Mouse (Mus musculus): ENCODE data around the gene Stn1. TPM values are rescaled to one million over a fixed set of nuclear protein-coding genes. Genes with fewer than 3 reads are reported as not detected.

The Stn1 gene
- polyA plus RNA-seq, 1 experiment from 2014 or later = 58.9 TPM

GRCm38 (mm10) chr19:47526239-47526986, 10.9 kb downstream of the Stn1 start:
- no peaks in the 10 kb centered on the region for H3K4me1 ChIP-seq (ENCODE audit: insufficient read depth, low read length)
- no peak overlapping the region for H3K4me3 ChIP-seq (ENCODE audit: low read length)
- no peak overlapping the region for H3K4me2 ChIP-seq (replicated peaks; ENCODE audit: low read depth, low read length)
- no peaks in the 10 kb centered on the region for H3K27me3 ChIP-seq (ENCODE audit: insufficient read depth, low read length)
- no peak overlapping the region for H3K27ac ChIP-seq (ENCODE audit: low read length)
- ATAC-seq (ENCODE audit: low FRiP score, low TSS enrichment) = 0 out of 2 replicates have a peak, but pooled peaks have one; percentile 35
- WGBS = 48% methylated on average over 21 of the region's 21 CpGs
- peaks cover 28% of the 10 kb centered on the region for H3K36me3 ChIP-seq (ENCODE audit: insufficient read depth, low read length)
- no peaks in the 10 kb centered on the region for H3K9me3 ChIP-seq (ENCODE audit: low read length)
- H3K9ac ChIP-seq (replicated peaks; ENCODE audit: low read length) = no peak overlapping the region

DNA sequence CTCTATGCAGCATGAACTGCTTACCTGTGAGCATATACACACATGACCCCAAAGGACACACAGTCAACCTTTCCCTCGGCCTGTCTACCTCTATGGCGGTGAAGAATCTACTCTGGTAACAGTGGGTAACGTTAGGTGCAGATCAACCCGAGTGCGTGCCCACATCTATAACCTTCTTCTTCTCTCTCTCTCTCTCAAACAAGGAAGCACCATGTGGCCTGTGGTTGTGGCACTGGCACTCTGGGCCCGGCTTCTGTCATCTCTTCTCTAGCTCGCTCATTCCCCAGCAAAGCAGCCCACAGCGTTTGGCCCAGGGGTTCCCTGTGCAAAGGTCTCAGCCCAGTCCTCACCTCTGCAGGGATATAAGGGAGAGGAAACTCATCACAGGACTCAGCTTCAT, 12.4 kb downstream of the Stn1 start:
- Histone ChIP-seq H3K4me2 (replicated peaks; ENCODE audit: low read depth, low read length) (no peak overlapping the region), H3K27me3 (ENCODE audit: insufficient read depth, low read length) (no peaks in the 10 kb centered on the region), H3K27ac (ENCODE audit: low read length) (no peak overlapping the region), H3K9ac (replicated peaks; ENCODE audit: low read length) (no peak overlapping the region), H3K4me1 (ENCODE audit: insufficient read depth, low read length) (no peaks in the 10 kb centered on the region), H3K4me3 (ENCODE audit: low read length) (no peak overlapping the region), H3K36me3 (ENCODE audit: insufficient read depth, low read length) (peaks cover 32% of the 10 kb centered on the region), H3K9me3 (ENCODE audit: low read length) (no peaks in the 10 kb centered on the region)
- ATAC-seq (ENCODE audit: low FRiP score, low TSS enrichment) = no peak
- 93% methylated on average over 8 of the region's 8 CpGs for WGBS

DNA sequence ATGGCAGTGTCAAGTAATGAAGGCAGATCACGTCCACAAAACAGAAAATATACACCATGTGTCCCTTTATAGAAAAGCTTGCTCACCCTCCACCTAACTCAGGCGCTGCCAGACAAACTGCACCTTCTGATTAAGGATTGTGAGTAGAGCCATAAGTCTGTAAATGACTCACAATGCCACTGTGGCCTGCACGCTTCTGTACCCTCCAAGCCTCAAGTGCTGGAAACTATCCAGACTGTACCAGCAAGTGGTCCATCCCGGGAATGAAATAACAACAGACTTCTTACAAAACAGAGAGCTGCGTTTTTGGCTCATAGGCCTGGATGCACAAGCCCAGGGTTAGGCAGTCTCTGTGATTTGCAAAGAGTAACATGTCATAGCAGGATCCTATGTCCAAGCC, 15.9 kb downstream of the Stn1 start:
- ATAC-seq (ENCODE audit: low FRiP score, low TSS enrichment) = no peak

GRCm38 (mm10) chr19:47519163-47519893, 18.0 kb downstream of the Stn1 start:
- H3K4me3 ChIP-seq (ENCODE audit: low read length) = no peak overlapping the region
- peaks cover 44% of the 10 kb centered on the region for H3K36me3 ChIP-seq (ENCODE audit: insufficient read depth, low read length)
- ATAC-seq (ENCODE audit: low FRiP score, low TSS enrichment) = no peak
- WGBS = 95% methylated on average over 8 of the region's 8 CpGs
- no peaks in the 10 kb centered on the region for H3K9me3 ChIP-seq (ENCODE audit: low read length)
- H3K4me2 ChIP-seq (replicated peaks; ENCODE audit: low read depth, low read length) = no peak overlapping the region
- no peak overlapping the region for H3K9ac ChIP-seq (replicated peaks; ENCODE audit: low read length)
- no peaks in the 10 kb centered on the region for H3K27me3 ChIP-seq (ENCODE audit: insufficient read depth, low read length)
- no peak overlapping the region for H3K27ac ChIP-seq (ENCODE audit: low read length)
- H3K4me1 ChIP-seq (ENCODE audit: insufficient read depth, low read length) = no peaks in the 10 kb centered on the region

More for the DNA sequence above, 15.9 kb downstream of the Stn1 start:
- Histone ChIP-seq H3K27ac (ENCODE audit: low read length) (no peak overlapping the region), H3K4me2 (replicated peaks; ENCODE audit: low read depth, low read length) (no peak overlapping the region), H3K36me3 (ENCODE audit: insufficient read depth, low read length) (peaks cover 39% of the 10 kb centered on the region), H3K4me1 (ENCODE audit: insufficient read depth, low read length) (no peaks in the 10 kb centered on the region), H3K4me3 (ENCODE audit: low read length) (no peak overlapping the region), H3K27me3 (ENCODE audit: insufficient read depth, low read length) (no peaks in the 10 kb centered on the region), H3K9me3 (ENCODE audit: low read length) (no peaks in the 10 kb centered on the region), H3K9ac (replicated peaks; ENCODE audit: low read length) (no peak overlapping the region)
- 89% methylated on average over 5 of the region's 5 CpGs for WGBS

DNA sequence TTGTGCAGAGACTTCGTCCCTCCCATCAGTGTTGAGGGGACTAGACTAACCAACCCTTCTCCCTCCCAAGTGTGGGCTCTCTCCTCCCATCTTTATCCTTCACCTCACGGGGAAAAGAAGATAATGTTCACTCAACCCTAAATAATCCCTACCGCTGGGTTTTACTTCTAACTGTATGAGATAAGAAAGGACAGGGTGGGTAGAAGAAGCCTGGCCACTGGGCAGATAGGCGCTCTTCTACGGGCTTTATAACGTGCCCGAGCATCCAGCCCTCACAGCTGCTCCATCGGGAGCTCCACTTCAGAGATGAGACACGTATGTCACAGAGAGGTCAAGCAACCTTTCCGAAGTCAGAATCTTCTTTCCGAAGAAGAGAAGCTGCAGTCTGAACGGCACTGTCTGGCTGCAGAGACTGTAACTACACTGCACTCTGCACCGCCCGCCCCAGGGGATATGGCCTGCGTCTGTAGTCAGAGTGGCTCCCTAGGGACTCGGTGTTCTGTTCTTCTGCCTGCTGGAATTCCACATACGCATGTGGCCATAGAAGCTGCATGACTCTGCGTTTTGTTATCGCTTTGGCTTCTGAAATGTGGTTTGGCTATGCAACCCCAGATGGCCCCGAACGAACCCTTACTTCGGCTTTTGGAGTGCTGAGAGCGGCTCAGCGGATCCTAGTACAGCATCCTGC, 18.7 kb downstream of the Stn1 start:
- H3K9ac ChIP-seq (replicated peaks; ENCODE audit: low read length) = no peak overlapping the region
- no peaks in the 10 kb centered on the region for H3K27me3 ChIP-seq (ENCODE audit: insufficient read depth, low read length)
- ATAC-seq (ENCODE audit: low FRiP score, low TSS enrichment) = no peak
- H3K36me3 ChIP-seq (ENCODE audit: insufficient read depth, low read length) = peaks cover 38% of the 10 kb centered on the region
- H3K4me3 ChIP-seq (ENCODE audit: low read length) = no peak overlapping the region
- H3K4me1 ChIP-seq (ENCODE audit: insufficient read depth, low read length) = peaks cover 2% of the 10 kb centered on the region; the same call in 1 of the 2 replicates
- no peak overlapping the region for H3K4me2 ChIP-seq (replicated peaks; ENCODE audit: low read depth, low read length)
- no peaks in the 10 kb centered on the region for H3K9me3 ChIP-seq (ENCODE audit: low read length)
- no peak overlapping the region for H3K27ac ChIP-seq (ENCODE audit: low read length)
- WGBS = 83% methylated on average over 24 of the region's 24 CpGs

DNA sequence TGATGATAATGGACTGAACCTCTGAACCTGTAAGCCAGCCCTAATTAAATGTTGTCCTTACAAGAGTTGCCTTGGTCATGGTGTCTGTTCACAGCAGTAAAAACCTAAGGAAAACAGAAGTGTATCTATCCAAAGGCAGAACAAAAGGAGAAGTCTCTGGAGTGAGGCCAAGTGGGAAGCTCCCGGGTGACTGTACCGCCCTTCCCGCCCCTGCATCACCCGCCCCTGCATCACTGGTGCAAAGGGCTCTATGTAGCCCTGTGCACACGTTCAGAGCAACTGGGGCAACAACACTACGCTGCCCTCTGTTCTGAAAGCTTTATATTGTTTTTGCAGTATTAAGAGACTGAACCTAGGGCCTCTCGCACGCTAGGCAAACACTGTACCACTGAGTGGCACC, 19.7 kb downstream of the Stn1 start:
- Histone ChIP-seq H3K4me2 (replicated peaks; ENCODE audit: low read depth, low read length) (no peak overlapping the region), H3K4me3 (ENCODE audit: low read length) (no peak overlapping the region), H3K4me1 (ENCODE audit: insufficient read depth, low read length) (peaks cover 12% of the 10 kb centered on the region), H3K27me3 (ENCODE audit: insufficient read depth, low read length) (no peaks in the 10 kb centered on the region), H3K9me3 (ENCODE audit: low read length) (no peaks in the 10 kb centered on the region), H3K36me3 (ENCODE audit: insufficient read depth, low read length) (peaks cover 30% of the 10 kb centered on the region), H3K9ac (replicated peaks; ENCODE audit: low read length) (no peak overlapping the region), H3K27ac (ENCODE audit: low read length) (no peak overlapping the region)
- ATAC-seq (ENCODE audit: low FRiP score, low TSS enrichment) = no peak
- WGBS = 73% methylated on average over 8 of the region's 8 CpGs

- no peak for ATAC-seq (ENCODE audit: low FRiP score, low TSS enrichment)
- no peak overlapping the region for H3K27ac ChIP-seq (ENCODE audit: low read length)
- peaks cover 23% of the 10 kb centered on the region for H3K36me3 ChIP-seq (ENCODE audit: insufficient read depth, low read length)
- H3K4me1 ChIP-seq (ENCODE audit: insufficient read depth, low read length) = peaks cover 18% of the 10 kb centered on the region
- no peaks in the 10 kb centered on the region for H3K9me3 ChIP-seq (ENCODE audit: low read length)
- no peaks in the 10 kb centered on the region for H3K27me3 ChIP-seq (ENCODE audit: insufficient read depth, low read length)
- H3K4me3 ChIP-seq (ENCODE audit: low read length) = no peak overlapping the region
- H3K9ac ChIP-seq (replicated peaks; ENCODE audit: low read length) = no peak overlapping the region
- 93% methylated on average over 12 of the region's 12 CpGs for WGBS
- no peak overlapping the region for H3K4me2 ChIP-seq (replicated peaks; ENCODE audit: low read depth, low read length)
These were observed 20.4 kb downstream of the Stn1 start for GRCm38 (mm10) chr19:47516879-47517278.

- H3K9ac ChIP-seq (replicated peaks; ENCODE audit: low read length) = no peak overlapping the region
- no peak for ATAC-seq (ENCODE audit: low FRiP score, low TSS enrichment)
- peaks cover 35% of the 10 kb centered on the region for H3K4me1 ChIP-seq (ENCODE audit: insufficient read depth, low read length)
- no peak overlapping the region for H3K4me2 ChIP-seq (replicated peaks; ENCODE audit: low read depth, low read length)
- H3K27ac ChIP-seq (ENCODE audit: low read length) = no peak overlapping the region
- H3K4me3 ChIP-seq (ENCODE audit: low read length) = no peak overlapping the region
- no peaks in the 10 kb centered on the region for H3K9me3 ChIP-seq (ENCODE audit: low read length)
- H3K36me3 ChIP-seq (ENCODE audit: insufficient read depth, low read length) = peaks cover 16% of the 10 kb centered on the region
- 40% methylated on average over 5 of the region's 5 CpGs for WGBS
- H3K27me3 ChIP-seq (ENCODE audit: insufficient read depth, low read length) = no peaks in the 10 kb centered on the region
These were observed 22.2 kb downstream of the Stn1 start for GRCm38 (mm10) chr19:47515091-47515490.

DNA sequence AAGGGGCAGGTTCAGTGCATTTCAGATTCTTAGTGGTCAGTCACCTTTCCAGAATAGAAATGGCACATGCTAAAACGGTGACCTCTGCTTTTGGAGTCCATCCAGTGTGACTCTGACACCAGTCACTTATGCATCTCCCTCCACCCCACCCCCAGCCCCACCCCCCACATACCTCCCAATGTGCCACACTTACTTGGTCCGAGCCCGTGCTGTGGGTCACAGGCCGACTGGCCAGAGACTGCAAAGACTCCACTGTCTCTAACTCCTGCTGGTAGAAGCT, 23.7 kb downstream of the Stn1 start:
- H3K4me2 ChIP-seq (replicated peaks; ENCODE audit: low read depth, low read length) = no peak overlapping the region
- ATAC-seq (ENCODE audit: low FRiP score, low TSS enrichment) = no peak
- no peak overlapping the region for H3K27ac ChIP-seq (ENCODE audit: low read length)
- 45% methylated on average over 4 of the region's 4 CpGs for WGBS
- H3K36me3 ChIP-seq (ENCODE audit: insufficient read depth, low read length) = peaks cover 20% of the 10 kb centered on the region
- H3K9ac ChIP-seq (replicated peaks; ENCODE audit: low read length) = no peak overlapping the region
- peaks cover 48% of the 10 kb centered on the region for H3K4me1 ChIP-seq (ENCODE audit: insufficient read depth, low read length)
- H3K4me3 ChIP-seq (ENCODE audit: low read length) = no peak overlapping the region
- H3K9me3 ChIP-seq (ENCODE audit: low read length) = no peaks in the 10 kb centered on the region
- no peaks in the 10 kb centered on the region for H3K27me3 ChIP-seq (ENCODE audit: insufficient read depth, low read length)
